Mouse (Mus musculus): ENCODE measurements around the gene Cdkal1. TPM values are rescaled to one million over a fixed set of nuclear protein-coding genes. Genes with fewer than 3 reads are reported as not detected.

Cdkal1 gene
- total RNA-seq, 1 experiment from 2014 or later: 68.2 TPM

- no peak for ATAC-seq (ENCODE audit: extremely low read depth, insufficient number of reproducible peaks, low FRiP score, poor library complexity, severe bottlenecking)
These were observed 499.9 kb downstream of the Cdkal1 start for GRCm38 (mm10) chr13:29355484-29356157.

DNA sequence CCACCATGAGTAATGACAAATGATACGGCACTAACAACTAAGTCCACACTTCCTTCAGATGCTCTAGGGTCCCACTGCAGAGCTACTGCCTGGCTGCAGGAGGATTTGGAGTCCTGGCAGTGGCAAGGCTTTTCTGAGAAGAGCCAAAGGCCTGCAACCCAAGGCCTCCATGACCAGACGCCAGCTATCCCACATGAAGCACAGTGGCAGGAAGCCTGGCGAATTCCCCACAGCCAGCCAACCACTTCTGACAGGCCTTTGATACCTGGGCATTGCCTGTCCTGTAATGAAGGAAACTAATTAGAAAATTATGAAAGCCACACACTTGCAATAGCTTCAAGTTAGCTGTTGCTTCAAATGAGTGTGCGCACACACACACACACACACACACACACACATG lies 500.5 kb downstream of the Cdkal1 start:
- ATAC-seq (ENCODE audit: extremely low read depth, insufficient number of reproducible peaks, low FRiP score, poor library complexity, severe bottlenecking): no peak

- ATAC-seq (ENCODE audit: extremely low read depth, insufficient number of reproducible peaks, low FRiP score, poor library complexity, severe bottlenecking): no peak
These were observed 501.5 kb downstream of the Cdkal1 start for GRCm38 (mm10) chr13:29353888-29354415.

DNA sequence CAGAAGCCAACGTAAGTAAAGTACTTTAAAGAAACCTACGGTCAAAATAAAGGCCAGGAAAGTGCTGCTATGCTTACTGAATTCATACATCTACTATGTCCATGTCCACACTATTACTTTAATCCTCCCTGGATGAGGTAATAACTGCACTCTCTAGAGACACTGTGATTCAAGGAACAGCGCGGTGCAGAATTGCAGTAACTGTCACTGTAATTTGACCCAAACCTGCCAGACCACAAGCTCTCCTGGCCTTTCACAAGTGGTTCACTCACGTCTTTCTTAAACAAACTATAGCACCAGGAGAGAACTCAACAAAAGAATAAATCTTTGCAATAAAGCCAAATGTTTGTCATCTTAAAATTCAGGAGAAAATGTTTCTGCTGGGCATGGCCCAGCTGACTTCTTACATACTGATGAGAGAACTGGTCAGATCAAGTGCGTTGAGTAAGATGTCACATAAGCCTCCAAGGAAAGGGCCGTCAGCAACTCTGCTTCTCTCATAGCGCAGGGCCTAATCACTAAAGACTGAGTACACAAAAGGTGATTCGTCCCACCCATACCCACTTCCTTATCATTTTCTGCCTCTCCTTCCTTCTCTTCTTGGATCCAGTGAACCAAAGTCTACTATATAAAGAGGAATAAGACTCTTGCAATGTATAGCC lies 504.3 kb downstream of the Cdkal1 start:
- ATAC-seq (ENCODE audit: extremely low read depth, insufficient number of reproducible peaks, low FRiP score, poor library complexity, severe bottlenecking): no peak

DNA sequence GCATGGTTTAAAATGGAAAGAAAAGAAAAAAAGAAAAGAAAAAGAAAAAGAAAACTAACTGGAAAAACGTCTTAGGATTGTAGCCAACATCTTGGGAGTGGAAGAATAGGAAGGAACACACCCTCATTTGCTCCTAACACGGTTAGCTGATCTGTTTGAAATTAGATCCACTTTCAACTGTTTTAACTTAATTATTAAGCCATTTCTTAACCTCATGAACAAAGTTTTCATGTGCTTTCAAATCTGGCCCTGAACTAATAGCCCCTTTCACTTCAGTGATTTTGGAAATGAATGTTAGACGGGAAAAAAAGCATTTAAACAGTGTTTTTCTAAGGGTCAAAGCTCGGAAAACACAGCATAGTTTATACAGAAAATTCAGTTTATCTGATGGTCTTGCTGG lies 505.5 kb downstream of the Cdkal1 start:
- ATAC-seq (ENCODE audit: extremely low read depth, insufficient number of reproducible peaks, low FRiP score, poor library complexity, severe bottlenecking): no peak

DNA sequence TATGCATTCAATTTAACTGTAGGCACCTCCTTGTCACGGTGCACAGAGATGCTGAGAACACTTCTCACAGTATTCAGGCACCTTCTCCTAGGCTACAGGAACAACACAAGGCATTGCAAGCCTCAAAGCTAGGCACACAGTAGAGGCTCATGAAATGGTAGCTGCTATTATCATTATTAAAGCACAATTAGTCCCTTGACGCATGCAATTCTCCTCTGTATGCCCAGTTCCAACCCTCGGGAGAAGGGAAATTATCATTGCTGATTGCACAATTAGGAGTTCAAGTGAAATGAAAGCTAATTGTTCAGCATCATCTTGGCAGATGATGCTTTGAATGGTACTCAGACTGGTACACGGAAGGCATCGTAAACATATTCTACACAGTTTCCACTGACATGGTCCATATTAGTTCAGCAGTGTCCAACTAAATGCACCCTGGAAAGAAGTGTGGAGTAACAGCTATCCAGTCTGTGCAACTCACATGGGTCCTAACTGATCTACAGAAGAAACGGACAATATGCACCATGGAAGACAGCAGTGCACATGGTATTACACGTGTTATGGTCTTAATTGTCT lies 506.0 kb downstream of the Cdkal1 start:
- no peak for ATAC-seq (ENCODE audit: extremely low read depth, insufficient number of reproducible peaks, low FRiP score, poor library complexity, severe bottlenecking)

GRCm38 (mm10) chr13:29348331-29348730 lies 507.1 kb downstream of the Cdkal1 start:
- no peak for ATAC-seq (ENCODE audit: extremely low read depth, insufficient number of reproducible peaks, low FRiP score, poor library complexity, severe bottlenecking)

- ATAC-seq (ENCODE audit: extremely low read depth, insufficient number of reproducible peaks, low FRiP score, poor library complexity, severe bottlenecking): no peak
These were observed 522.6 kb downstream of the Cdkal1 start for GRCm38 (mm10) chr13:29332640-29333412.

GRCm38 (mm10) chr13:29325946-29326345 lies 529.5 kb downstream of the Cdkal1 start:
- ATAC-seq (ENCODE audit: extremely low read depth, insufficient number of reproducible peaks, low FRiP score, poor library complexity, severe bottlenecking): no peak

DNA sequence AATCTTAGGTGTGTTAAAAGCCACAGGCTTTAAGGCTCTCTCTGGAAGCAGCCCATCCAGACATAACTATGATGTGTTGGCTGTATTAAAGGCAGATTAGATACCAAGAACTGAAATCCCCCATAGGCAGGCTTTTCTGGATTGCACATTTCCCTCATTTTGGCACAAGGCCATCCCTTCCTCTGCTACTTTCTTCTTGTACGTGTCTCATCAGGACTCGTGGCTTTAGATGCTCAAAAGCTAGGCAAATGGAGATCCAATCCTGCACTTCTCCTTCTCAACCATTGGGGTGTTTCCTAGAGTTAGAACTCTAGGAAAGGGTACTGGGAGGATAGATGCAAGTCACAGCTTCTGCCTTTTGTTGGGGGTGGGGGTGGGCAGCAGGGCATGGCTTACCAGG lies 535.1 kb downstream of the Cdkal1 start:
- ATAC-seq (ENCODE audit: extremely low read depth, insufficient number of reproducible peaks, low FRiP score, poor library complexity, severe bottlenecking): no peak

GRCm38 (mm10) chr13:29317703-29318102 lies 537.8 kb downstream of the Cdkal1 start:
- no peak for ATAC-seq (ENCODE audit: extremely low read depth, insufficient number of reproducible peaks, low FRiP score, poor library complexity, severe bottlenecking)

- ATAC-seq (ENCODE audit: extremely low read depth, insufficient number of reproducible peaks, low FRiP score, poor library complexity, severe bottlenecking): no peak
These were observed 539.2 kb downstream of the Cdkal1 start for GRCm38 (mm10) chr13:29316271-29316670.

GRCm38 (mm10) chr13:29312026-29312425 lies 543.4 kb downstream of the Cdkal1 start:
- no peak for ATAC-seq (ENCODE audit: extremely low read depth, insufficient number of reproducible peaks, low FRiP score, poor library complexity, severe bottlenecking)

DNA sequence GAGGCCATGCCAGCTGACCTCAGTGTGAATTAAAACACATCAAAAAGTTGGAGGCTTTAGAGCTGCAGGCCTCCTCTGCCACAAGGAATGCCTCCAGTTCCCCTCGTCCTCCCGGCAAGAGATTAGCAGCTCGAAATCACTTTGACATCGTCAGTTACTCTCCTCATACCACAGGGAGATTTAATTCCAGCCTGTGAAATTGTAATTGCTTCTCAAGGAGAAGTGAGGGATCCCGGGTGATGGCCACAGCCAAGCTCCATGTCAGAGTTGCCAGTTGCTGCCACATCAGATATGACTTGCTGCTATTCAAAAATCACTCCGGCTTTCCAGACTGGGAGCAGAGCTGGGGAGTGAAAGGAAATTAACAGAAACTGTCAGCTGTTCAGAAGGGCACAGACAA lies 548.1 kb downstream of the Cdkal1 start:
- no peak for ATAC-seq (ENCODE audit: extremely low read depth, insufficient number of reproducible peaks, low FRiP score, poor library complexity, severe bottlenecking)

- no peak for ATAC-seq (ENCODE audit: extremely low read depth, insufficient number of reproducible peaks, low FRiP score, poor library complexity, severe bottlenecking)
These were observed 562.8 kb downstream of the Cdkal1 start for GRCm38 (mm10) chr13:29292608-29293240.

DNA sequence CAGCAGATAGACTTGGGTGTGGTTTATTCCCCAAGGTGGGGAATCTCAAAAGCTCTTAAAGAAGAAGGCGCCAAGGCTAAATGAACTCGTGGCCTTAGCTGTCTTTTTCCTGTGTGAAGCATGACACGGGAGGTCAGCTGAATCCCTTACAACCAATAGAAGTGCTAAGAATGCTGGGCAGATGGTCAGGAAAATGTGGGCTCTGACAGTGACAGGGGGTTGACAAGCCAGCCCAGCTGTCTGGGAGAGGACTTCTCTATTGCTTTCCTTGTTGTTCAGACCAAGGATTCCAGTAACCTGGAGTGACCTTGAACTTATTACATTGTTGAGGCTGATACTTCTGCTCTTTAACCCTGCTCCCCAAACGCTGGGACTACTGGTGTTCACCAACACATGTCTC lies 564.9 kb downstream of the Cdkal1 start:
- ATAC-seq (ENCODE audit: extremely low read depth, insufficient number of reproducible peaks, low FRiP score, poor library complexity, severe bottlenecking): no peak

DNA sequence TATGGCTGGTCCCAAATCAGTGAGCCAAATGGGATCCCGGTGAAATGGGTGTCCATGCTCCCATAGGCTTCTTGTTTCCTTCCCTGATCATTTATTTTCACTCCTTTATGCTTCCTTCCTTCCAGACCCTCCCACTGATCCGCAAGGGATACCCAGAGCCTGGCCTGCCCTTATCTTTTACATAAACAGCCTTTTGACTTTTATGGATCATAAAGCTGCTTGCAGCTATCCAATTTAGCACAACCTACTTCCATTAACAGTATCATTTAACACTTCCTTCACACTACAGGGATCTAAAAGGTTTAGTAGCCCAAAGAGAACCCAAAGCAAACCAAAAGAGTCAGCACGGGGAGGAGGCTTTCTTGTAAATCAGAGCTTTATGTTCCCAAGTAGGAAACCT lies 570.4 kb downstream of the Cdkal1 start:
- no peak for ATAC-seq (ENCODE audit: extremely low read depth, insufficient number of reproducible peaks, low FRiP score, poor library complexity, severe bottlenecking)

DNA sequence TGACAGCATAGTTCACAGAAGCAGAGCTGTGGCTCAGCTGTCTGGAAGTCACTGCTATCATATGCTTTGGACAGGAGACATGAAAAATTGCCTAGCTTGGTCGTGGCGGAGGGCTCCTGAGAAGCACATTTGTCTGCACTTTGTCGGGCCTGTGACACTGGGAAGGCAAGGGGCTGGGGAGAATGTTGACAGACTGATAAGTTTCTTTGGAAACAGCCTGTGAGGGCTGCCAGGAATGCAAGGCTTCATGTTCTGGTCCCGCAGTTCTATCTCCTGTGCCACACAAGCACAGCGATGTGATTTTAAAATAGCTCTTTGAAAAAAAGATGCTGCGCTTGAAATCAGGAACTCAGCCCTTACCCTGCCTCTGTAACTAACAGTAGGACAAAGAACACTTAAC lies 573.9 kb downstream of the Cdkal1 start:
- ATAC-seq (ENCODE audit: extremely low read depth, insufficient number of reproducible peaks, low FRiP score, poor library complexity, severe bottlenecking): no peak

DNA sequence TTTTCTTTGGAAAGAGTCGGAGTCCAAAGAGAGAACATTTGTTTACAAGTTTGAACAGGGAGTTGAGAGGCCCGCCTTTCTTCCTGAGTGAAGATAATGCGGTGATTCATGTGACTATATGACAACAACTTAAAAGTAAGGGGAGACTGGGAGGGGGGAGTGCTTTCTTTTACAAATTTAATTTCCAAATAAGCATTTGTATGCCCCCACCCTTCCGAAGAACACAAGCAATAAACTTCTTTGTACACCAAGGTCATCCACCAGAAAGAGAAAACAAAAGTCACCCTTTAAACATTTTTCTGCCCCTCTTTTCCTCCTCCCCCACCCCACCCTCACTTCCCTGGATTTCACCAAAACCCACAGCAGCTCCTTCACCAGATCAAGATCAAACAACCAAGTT lies 577.3 kb downstream of the Cdkal1 start:
- no peak for ATAC-seq (ENCODE audit: extremely low read depth, insufficient number of reproducible peaks, low FRiP score, poor library complexity, severe bottlenecking)

Measured in neutrophil, adult 5-6 weeks (primary cell).